Mouse (Mus musculus): ENCODE results near the gene Mettl5. TPM values are rescaled to one million over a fixed set of nuclear protein-coding genes. Genes with fewer than 3 reads are reported as not detected.
A peak's percentile ranks its signal among the peaks of the same experiment; 100 is the strongest.

The Mettl5 gene
- polyA plus RNA-seq, 1 experiment from 2014 or later, result 31.8 TPM

GRCm38 (mm10) chr2:69821711-69822110 is 63.7 kb downstream of the Mettl5 start, which contains the start of gene Klhl23:
Gene Klhl23 (plus strand): TSS chr2:69821944.
- no peak for ATAC-seq (ENCODE audit: low FRiP score, low read depth)
- peak within 1 kb of the TSS; percentile 98 for H3K27ac ChIP-seq (replicated peaks)
- 30% methylated on average over 8 of the region's 8 CpGs for WGBS
- no peaks in the 10 kb centered on the region for H3K9me3 ChIP-seq
- peak within 1 kb of the TSS; percentile 87 for H3K9ac ChIP-seq
- H3K36me3 ChIP-seq, result 0 out of 2 replicates have a peak, but pooled peaks cover 5% of the 10 kb centered on the region
- peaks cover 38% of the 10 kb centered on the region for H3K4me1 ChIP-seq (replicated peaks)
- peak within 1 kb of the TSS; percentile 81 for H3K4me3 ChIP-seq
- peak within 1 kb of the TSS; percentile 83 for H3K4me2 ChIP-seq
- no peaks in the 10 kb centered on the region for H3K27me3 ChIP-seq

Other genes with a start within 250 kb of the Mettl5 start
- gene Bbs5, start 238.4 kb downstream of the Mettl5 start, polyA plus RNA-seq (2015; fragmentation: Nextera tagmentation; extraction: Ambion mirVana), result 22.5 and 27.7 TPM in 2 replicates
- 0.31 and 0.35 TPM in 2 replicates for gene Klhl41, start 215.5 kb downstream of the Mettl5 start, polyA plus RNA-seq (2015; fragmentation: Nextera tagmentation; extraction: Ambion mirVana)
- gene Fastkd1, start 172.1 kb downstream of the Mettl5 start, polyA plus RNA-seq (2015; fragmentation: Nextera tagmentation; extraction: Ambion mirVana), result 15.1 and 16.9 TPM in 2 replicates
- 120 and 123 TPM in 2 replicates for gene Ppig, start 163.1 kb downstream of the Mettl5 start, polyA plus RNA-seq (2015; fragmentation: Nextera tagmentation; extraction: Ambion mirVana)
- 3.3 and 3.4 TPM in 2 replicates for gene Ccdc173, start 96.0 kb downstream of the Mettl5 start, polyA plus RNA-seq (2015; fragmentation: Nextera tagmentation; extraction: Ambion mirVana)
- gene Phospho2, start 96.0 kb downstream of the Mettl5 start, polyA plus RNA-seq (2015; fragmentation: Nextera tagmentation; extraction: Ambion mirVana), result 33.4 and 34.1 TPM in 2 replicates
- 93.0 and 94.6 TPM in 2 replicates for gene Klhl23, start 63.7 kb downstream of the Mettl5 start, polyA plus RNA-seq (2015; fragmentation: Nextera tagmentation; extraction: Ambion mirVana)
- 244 and 265 TPM in 2 replicates for gene Ssb, start 24.1 kb downstream of the Mettl5 start, polyA plus RNA-seq (2015; fragmentation: Nextera tagmentation; extraction: Ambion mirVana)
- gene Ubr3, start 11.6 kb upstream of the Mettl5 start, polyA plus RNA-seq (2015; fragmentation: Nextera tagmentation; extraction: Ambion mirVana), result 15.3 and 16.0 TPM in 2 replicates
- 0.10 and 0.26 TPM in 2 replicates for gene Myo3b, start 153.5 kb upstream of the Mettl5 start, polyA plus RNA-seq (2015; fragmentation: Nextera tagmentation; extraction: Ambion mirVana)